Mouse (Mus musculus) CD4-positive helper T cell, adult 2 months (primary cell): Measurements from ENCODE around the gene Fry.

Experiments used
- DNase-seq: peaks from one replicate; pipeline ENCODE4 v3.0.0-alpha.2; 2012; ENCODE audit warnings: low read depth, missing footprints, low spot score

The Fry gene

DNA sequence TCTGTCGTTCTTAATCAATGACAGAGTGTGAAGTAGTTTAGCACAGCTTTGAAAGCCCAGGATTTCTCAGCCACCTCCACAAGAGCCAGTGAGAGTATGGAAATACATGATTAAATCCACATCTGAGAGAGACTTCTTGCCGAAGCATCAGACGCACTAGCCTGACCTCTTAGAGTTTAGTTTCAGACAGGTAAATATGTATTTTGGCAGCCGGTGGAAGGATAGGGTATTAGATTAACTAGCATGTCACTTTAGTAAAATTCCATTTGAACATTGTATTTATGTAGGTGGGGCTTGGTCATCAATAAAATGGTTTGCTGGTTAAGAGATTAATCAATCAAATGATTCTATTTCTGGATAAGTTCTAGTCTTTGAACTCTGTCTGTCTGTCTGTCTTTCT, 152.0 kb downstream of the Fry start:
- no peak for DNase-seq

DNA sequence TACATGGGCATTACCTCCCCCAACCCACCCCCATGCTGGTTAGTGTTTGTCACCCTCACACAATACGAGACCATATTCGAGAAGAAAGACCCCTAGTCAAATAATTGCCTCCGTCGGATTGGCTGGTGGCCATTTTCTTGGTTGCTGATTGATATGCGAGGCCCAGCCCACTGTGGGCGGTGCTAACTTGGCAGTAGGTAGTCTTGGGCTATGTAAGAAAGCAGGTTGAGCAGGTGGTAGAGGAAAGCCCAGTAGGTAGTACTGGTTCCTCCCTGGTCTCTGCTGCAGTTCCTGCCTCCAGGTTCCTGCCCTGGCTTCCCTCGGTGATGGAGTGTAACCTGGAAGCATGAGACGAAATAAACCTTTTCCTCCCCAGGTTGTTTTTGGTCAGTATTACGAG, 153.7 kb downstream of the Fry start:
- no peak for DNase-seq

DNA sequence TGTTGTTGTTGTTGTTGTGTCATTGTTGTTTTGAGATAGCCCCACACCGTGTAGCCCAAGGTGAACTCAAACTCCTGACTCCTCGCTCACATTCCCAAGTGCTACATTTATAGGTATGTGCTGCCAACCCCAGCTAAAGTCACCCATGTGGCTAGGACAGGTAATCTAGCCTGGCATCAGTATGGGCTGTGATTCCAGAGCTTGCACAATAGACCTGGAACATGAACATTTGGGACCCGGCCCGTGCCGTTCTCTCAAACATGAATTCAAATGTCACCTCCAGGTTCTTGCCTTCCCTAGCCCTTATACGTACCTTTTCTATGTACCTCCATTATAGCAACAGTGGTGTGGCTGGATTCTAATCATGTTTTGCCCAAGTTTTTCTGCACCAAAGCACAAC, 156.9 kb downstream of the Fry start:
- DNase-seq = no peak

DNA sequence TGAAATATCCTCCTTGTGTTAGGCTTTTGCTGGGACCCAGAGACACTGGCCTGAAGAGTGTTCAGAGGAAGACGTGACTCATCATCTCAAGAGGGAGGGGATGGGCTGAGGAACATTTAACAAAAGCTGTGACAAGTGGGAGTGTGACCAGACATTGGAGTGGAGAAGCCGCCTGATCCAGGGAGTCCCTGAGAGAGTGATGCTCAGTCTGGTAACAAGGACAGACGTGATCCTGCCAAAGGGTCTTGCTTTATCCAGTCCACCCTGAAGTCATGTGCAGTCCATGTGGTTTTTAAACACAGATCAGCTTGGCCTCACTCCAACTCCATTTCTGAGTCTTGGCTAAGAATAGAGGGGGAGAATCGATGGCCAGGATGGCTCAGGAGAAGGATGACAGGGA, 158.2 kb downstream of the Fry start:
- DNase-seq = no peak

DNA sequence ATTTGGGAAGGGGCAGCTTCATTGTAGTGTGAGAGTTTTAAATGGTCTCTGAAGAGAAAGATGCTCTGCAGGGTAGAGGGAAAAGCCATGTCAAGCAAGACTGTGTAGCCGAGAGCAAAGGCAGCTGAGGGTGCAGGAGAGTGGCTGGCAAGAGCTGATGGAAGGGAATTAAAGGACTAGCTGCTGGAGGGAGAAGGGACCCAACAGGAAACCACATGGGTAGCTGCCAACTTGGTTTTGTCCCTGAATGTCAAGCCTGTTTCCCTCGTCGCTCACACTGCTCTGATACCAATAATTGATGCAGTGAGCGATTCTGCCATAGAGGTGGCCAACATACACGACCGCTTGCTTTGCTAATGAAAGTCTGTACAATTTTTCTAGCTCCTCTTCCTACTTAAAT, 160.9 kb downstream of the Fry start:
- no peak for DNase-seq

DNA sequence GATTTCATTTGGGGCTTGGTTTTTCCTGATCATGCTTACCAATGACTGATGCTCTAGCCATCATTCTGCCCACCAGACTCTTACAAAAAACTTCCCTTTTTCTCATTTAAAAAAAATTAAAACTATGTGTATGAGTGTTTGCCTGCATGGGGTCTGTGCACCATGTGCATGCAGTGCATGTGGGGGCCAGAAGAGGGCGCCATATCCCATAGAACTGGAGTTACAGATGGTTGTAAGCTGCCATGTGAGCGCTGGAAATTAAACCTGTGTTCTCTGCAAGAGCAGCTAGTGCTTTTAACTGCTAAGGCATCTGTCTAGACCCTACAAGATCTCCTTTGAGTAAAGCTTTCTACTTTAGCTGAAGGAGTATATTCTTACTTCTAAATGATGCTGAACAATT, 162.6 kb downstream of the Fry start:
- no peak for DNase-seq

DNA sequence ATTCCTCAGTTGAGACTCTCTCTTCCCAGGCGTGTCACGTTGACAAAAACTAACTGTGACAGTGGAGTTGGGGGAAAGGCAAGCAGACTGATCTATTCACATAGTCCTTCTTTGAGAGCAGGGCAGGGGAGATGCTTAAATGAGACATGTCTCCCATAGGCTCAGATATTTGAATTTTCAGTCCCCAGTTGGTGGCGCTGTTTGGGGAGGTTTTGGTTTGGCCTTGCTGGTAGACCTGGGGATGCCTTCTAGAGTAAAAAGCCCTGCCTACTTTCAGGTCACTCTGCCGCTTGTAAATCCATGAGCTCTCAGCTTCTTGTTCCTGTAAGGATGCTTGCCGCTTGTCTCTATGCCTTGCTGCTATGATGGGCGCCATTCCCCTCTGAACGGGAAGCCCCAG, 163.6 kb downstream of the Fry start:
- DNase-seq = no peak

DNA sequence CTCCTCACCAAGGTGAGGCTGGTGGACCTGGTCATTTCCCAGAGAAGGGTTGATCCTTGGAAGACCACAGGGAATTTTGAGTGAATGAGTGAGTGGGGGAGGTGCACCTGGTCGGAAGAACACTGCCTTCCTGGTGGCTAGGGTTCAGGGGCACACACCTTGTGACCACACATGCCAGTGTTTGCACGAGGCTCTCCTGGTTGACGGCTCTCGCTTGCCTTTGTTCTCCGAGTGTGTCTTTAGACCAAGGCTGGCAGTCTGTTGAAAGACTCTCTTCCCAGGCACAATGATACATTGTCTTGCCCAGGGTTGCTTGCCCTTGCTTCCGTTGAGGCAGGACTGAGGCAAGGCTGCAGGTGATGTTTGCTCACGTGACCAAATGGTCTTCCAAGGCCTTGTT, 169.5 kb downstream of the Fry start:
- no peak for DNase-seq

DNA sequence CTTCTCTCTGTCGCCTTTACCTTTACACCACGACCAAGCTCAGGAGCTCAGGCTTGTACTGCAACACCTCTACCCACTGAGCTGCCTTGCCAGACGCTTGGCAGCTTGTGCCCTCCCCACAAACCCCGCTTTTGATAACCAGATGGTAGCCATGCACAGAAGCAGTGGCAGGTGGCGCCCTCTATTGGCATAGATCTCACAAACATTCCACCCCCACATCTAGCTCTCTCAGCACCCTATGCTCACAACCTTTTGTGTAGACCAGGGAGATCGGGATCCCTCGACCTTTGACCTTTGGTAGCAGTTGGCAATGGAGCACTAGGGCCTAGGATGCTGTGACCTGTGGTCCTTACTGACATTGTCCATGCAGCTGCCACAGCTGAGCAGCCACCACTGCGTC, 171.2 kb downstream of the Fry start:
- peak; percentile 27 for DNase-seq

DNA sequence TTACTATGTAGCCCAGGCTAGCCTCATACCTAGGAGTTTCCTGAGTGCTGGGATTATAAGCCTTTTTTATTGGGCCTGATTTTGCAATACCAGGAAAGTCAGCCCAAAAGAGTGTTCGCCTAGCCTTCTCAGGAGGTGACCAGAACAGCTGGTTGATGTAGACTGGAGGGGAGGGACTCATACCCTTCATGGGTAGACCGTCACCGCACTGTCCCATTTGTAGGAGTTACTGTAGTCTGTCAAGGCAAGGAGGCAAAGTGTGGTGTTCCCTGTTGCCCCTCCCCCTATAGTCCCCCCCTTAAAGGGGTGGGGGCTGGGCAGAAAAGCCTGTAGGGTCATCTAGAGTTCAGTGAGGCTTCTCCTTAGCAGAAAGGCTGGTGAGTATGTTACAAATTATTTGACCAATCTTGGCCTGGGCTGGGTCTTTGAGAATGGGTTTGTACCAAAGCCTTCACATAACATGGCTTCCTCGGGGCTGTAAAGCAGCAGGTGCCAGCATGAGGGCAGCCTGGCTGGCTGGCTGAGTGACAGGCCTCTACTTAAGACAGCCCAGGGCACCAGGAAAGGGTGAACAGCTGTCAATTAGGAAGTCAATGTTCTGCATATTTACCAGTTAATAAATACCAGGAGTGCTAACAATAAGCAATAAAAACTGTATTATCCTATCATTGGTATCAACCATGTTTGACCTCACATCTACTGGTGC, 172.2 kb downstream of the Fry start:
- DNase-seq = no peak

DNA sequence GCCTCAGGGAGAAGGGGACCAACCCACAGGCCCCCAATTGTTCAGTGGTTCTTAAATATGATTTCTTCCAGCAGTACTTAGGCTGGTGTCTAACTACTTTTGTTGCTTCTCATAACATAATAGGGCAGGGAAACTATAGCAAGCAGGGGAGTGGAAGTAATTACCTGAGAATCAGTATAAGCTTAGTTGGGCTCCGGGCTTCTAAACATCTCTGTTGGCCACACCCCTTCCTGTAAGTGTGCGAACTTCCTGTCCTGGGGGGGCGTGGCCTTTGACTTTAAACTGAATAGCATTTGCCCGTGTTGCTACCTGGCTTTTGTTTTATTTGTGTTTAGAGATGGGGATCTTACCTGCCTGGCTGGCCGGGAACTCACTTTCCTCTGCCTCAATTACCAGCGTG, 172.8 kb downstream of the Fry start:
- peak; percentile 14 for DNase-seq

DNA sequence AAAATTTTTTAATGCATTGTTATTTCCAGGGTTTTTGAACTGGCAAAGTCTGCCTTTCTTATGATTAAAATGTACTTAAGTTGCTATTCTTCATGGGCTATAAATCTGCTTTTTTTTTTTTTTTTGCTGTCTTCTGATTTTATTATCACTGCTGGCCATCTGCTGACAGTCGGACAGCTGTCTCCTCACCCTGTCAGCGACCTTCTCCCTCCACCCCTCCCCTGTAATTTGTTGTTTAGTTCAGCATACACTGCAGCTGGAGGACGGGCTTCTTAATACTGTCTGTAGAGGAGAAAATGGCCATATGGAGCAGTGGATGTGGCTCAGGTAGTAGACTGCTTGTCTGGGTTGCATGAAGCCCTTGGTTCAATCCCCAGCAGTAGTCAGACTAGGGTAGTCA, 173.7 kb downstream of the Fry start:
- no peak for DNase-seq

DNA sequence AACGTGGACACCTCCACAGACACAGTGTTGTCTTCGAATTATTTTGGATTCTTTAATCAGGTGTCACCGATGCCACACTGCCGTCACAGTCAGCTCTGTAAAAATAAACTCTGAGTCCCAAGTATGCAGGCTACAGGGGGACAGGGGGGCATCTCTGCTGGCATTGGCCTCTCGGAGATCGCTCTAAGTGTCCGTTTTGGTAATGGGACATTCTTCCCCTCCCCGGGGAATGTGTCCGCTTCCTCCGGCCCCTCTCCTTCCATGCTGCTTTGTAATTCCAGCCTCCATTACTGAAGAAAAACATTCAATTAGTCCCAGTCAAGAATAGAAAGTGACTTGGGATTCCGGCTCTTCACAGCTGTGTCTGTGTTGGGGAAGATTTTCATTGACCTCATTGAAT, 175.9 kb downstream of the Fry start:
- DNase-seq = no peak

DNA sequence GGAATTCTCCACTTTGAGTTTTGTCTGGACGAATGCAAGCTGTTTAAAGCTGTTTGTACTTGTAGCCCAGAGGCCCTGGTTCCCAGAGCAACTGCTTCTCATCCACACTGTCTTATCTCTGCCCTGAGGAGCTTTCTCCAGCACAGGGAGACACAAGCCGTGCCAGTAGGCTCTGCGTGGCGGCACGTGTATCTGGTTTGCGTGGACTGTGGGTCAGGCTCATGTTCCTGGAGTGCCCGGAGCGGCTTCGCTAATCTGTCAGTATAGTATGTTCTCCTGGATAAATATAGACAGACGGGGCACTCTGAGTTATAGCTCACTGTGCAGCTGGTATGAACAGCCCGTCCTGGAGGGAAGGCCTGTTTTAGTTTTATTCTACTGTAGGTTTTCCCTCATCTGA, 176.7 kb downstream of the Fry start:
- no peak for DNase-seq

DNA sequence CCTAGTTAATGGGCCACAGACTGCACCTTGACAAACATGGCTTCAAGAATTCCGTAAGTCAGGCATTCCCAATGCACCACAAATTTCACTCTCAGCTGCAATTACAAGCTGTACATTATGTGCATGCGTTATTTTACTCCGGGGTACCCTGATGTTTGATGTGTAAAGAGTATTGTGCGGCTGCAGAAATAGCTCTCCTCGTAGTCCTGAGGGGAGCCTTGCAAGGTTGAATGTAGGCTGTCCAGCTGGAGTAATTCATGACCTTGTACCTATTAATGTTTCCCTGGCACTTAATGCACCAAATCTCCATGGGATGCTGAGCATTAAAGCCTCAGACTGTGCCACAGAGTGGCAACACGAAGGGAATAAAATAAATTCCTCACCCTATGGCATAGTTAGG, 180.5 kb downstream of the Fry start:
- no peak for DNase-seq

DNA sequence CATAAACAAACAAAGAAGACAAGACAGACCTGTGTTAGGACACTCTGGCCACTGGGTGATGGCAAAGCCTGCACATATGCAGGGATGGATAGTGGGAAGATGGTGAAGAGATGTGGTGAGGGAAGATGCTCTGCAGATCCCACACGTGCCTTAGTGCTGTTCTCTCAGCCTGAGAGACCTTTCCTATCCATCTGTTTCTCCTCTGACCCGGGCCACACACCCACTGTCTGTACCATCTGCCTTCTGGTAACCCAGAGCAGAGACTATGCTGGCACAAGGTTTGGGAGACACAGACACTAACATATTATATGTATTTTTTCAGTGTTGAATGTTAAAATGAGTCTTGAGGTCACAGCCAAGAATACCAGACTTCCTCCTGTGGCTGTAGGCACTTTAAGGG, 183.7 kb downstream of the Fry start:
- DNase-seq = no peak

DNA sequence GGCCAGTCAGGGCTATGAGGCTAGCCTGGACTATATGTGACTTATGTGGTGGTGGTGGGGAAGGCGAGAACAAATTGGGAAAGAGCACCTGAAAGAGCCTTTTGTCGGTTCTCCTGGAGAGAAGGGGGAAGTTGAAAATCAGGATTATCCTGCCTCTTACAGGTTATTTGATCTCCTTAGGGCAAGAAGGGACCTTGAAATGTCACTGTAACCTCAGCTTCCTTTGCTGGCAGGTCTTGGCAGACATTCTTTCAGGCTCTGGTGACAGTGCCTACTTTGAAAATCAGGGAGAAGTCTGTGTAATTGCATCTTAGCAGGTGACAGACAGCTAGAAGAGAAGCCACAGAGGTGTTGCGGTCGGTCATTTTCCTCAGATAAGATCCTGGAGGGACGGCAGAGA, 184.6 kb downstream of the Fry start:
- DNase-seq = no peak

DNA sequence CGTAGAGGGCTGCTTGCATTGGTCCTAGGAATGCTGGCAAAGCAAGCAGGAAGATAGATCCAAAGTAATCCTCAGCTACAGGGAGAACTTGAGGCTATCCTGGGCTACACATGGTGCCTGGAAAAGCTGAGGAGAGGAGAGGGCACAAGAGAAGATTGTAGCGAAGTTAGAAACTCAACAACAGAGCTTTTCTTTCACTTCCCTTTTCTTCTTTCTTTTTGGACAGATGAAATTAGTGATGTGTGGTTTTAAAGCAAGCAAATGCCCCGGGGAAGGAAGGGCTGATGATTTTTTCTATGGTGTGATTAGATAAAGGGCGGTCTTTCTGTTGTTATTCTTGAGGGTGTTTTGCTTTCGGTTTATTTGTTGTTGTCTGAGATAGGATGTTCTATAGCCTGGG, 188.1 kb downstream of the Fry start:
- no peak for DNase-seq

DNA sequence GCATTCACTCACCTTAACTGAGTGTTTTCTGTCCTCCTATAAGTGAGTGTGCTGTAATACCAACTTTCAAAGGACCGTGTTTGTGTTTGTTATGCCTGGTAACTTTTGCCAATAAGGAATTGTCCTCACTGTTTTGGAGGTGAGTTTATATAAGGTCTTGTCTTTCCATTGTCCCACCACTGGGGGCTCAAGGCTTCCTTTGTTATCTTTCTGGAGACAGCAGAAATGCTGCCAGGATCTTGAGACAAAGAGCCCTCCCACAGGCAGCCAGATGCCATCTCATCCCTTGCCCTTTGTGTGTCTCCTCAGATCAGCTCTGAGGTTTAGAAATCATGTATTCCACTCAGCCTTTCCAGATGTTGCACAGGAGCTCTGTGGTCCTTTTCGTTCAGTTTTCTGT, 194.8 kb downstream of the Fry start:
- DNase-seq = no peak

DNA sequence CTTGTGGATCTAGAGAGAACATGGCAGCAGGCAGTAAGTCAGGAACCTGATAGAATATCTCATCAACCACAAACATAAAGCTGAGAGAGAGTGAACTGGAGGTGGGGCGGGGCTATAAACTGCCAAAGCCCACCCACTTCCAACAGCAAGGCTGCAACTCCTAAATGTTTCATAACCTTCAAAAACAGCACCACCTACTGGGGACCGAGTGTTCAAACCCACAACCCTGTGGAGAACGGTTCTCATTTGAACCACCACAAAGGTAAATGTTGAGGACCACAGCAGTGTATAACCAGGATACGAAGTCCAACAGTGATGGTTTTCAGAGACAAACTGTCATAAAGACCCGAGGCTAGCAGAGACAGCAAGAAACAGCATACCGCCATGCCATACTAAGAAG, 196.1 kb downstream of the Fry start:
- no peak for DNase-seq

DNA sequence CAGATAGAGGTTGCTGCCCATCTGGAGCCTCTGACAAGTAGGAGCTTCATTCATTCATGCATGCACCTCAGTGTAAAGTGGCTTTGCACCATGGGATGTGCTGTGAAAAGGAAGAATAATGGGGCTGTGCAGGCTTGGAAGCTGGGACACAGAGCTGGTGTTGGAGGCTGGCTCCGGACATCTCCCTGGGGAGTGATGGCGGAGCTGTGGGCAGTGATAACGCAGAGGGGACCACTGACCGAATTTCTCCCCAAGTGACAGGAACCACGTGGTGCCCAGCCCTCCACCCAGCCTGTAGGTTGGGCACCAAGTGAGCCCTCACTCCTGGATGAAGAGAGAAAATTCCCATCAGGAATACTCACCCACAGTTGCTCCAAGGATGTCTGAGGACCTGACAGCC, 207.0 kb downstream of the Fry start:
- DNase-seq = no peak

DNA sequence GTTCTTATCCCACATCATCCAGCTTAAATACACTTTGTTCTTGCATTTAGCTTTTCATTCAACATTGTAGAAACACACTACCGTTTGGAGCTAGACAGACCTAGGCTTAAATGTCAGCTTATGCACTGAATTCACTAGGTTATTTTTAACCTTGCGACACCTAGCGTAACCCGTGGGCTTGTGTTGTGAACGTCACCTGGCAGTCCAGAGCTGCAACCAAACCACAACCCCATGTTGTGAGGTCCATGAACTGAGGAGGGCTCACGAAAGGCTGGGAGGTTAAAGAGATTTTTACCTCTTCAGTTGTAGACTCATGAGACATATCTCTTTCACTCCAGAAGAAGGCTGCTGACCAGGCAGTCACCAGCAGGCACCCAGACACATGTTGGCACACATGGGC, 210.2 kb downstream of the Fry start:
- DNase-seq = no peak

DNA sequence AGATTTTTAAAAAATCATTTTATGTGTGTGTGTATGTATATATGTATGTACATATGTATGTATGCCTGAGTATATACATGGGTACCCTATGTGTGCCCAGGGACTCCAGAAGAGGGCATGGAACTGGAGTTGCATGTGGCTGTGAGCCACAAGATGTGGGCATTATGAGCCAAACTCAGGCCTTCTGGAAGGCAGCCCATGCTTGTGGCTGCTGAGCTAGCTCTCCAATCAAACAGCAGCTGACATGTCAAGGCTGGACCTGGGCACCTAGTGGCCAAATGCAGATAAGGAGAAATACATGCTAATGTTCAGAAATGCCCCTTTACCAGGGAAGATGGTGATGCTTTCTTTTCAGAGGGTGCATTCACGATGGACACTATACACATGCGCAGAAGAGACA, 213.4 kb downstream of the Fry start:
- DNase-seq = no peak

DNA sequence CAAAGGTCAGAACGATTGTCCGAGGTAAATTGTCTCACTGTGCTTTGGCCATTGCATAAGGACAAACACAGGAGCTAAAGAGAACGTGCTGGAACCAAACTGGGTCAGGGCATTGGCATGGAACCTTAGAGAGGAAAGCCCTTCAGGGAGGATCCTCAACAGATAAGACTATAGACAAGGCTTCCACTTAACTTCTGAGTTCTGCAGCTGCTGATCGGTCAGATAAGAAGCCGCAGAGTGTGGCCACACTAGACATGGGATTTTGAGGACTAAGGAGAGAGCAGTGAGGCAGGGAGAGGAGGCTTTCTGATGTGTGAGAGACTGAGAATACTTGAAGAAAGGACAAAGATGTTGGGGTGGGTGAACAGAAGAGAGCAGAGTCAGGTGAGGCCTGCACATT, 214.4 kb downstream of the Fry start:
- no peak for DNase-seq
